Mouse (Mus musculus): ENCODE measurements around the gene Rusc2.

- TF ChIP-seq EP300 (optimal IDR thresholded peaks at IDR 0.05): no peak
- no peak for TF ChIP-seq CTCF (IDR thresholded peaks at IDR 0.05; ENCODE audit: low read depth)
Measured at GRCm38 (mm10) chr4:43400976-43401375, 19.2 kb downstream of the Rusc2 start.

Data from stomach, postnatal 0 days (tissue).